Mouse (Mus musculus) lung, postnatal 0 days (tissue): ENCODE data around the gene Tgm4.

Experiments
- CTCF ChIP-seq: IDR thresholded peaks from 2 replicates; pipeline ENCODE4 v1.5.1; 2016; ENCODE audit warnings: antibody characterized with exemption, mild to moderate bottlenecking
- EP300 ChIP-seq: IDR thresholded peaks from 2 replicates; pipeline ENCODE4 v1.6.1; 2016; ENCODE audit warnings: antibody characterized with exemption, mild to moderate bottlenecking, control low read depth

DNA sequence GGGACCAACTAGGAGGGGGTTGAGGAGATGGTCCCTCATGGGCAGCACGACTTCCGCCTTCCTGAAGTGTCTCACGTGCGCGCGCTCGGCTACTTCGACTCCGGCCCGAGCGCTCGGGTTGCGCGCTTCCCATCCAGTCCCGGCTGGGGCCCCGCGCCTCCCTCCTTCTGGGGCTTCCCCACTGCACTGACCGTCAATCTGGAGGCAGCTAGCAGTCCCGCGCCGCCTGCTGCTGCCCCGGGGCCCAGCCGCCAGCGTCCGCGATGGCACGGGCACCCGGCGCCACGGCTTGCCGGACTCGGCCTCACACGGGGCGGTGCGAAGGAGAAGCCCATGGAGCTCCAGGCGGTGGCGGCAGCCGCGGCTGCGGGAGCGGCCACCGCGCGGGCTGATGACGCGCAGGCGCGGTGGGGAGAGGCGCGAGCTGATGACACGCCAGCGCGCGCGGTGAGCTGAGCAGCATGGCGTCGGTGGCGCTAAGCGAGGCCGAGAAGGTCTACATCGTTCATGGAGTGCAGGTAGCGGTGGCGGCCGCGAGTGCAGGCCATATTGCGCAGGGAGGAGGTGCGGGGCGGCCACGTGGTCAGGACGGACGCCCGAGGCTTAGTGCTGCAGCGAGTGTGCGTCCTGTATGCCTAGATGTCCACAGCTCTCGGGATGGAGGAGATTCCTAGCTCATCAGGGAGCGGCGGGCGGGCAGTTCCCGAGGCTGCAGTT is 78.4 kb downstream of the Tgm4 start, which contains the start of the genes Zdhhc3 and Exosc7:
- TF ChIP-seq EP300 (no peak), CTCF (no peak; the same call in 1 of the 2 replicates)
